Mouse (Mus musculus): ENCODE data around the gene Slc22a20. TPM values are rescaled to one million over a fixed set of nuclear protein-coding genes. Genes with fewer than 3 reads are reported as not detected.
A peak's percentile ranks its signal among the peaks of the same experiment; 100 is the strongest.

Gene Slc22a20
- polyA plus RNA-seq, 1 experiment, result not detected

GRCm38 (mm10) chr19:5967664-5968063 is 18.3 kb downstream of the Slc22a20 start:
- Histone ChIP-seq H3K27me3 (ENCODE audit: control insufficient read depth, insufficient read depth, low read length, poor library complexity, severe bottlenecking) (no peaks in the 10 kb centered on the region), H3K4me1 (ENCODE audit: control insufficient read depth, insufficient read depth, low read length) (peaks cover 6% of the 10 kb centered on the region), H3K4me3 (ENCODE audit: low read depth, low read length) (no peak overlapping the region), H3K9ac (ENCODE audit: low read depth, poor library complexity, severe bottlenecking) (no peak overlapping the region), H3K27ac (ENCODE audit: insufficient read depth, low read length) (no peak overlapping the region), H3K36me3 (ENCODE audit: control insufficient read depth, insufficient read depth, low read length, poor library complexity, severe bottlenecking) (no peaks in the 10 kb centered on the region), H3K9me3 (replicated peaks; ENCODE audit: control insufficient read depth, insufficient read depth, low read length, poor library complexity, severe bottlenecking) (no peaks in the 10 kb centered on the region)
- TF ChIP-seq EP300 (IDR thresholded peaks at IDR 0.05; ENCODE audit: insufficient read depth, low read depth, low read length) (no peak), CTCF (IDR thresholded peaks at IDR 0.05; ENCODE audit: low read depth, low read length) (no peak), POLR2A (IDR thresholded peaks at IDR 0.05; ENCODE audit: insufficient read depth, low read length) (no peak)

GRCm38 (mm10) chr19:5966786-5967185 is 19.2 kb downstream of the Slc22a20 start:
- Histone ChIP-seq H3K4me3 (ENCODE audit: low read depth, low read length) (no peak overlapping the region), H3K9ac (ENCODE audit: low read depth, poor library complexity, severe bottlenecking) (no peak overlapping the region), H3K27me3 (ENCODE audit: control insufficient read depth, insufficient read depth, low read length, poor library complexity, severe bottlenecking) (no peaks in the 10 kb centered on the region), H3K27ac (ENCODE audit: insufficient read depth, low read length) (peak overlapping the region; percentile 17; the same call in 1 of the 2 replicates), H3K4me1 (ENCODE audit: control insufficient read depth, insufficient read depth, low read length) (peaks cover 6% of the 10 kb centered on the region), H3K36me3 (ENCODE audit: control insufficient read depth, insufficient read depth, low read length, poor library complexity, severe bottlenecking) (0 out of 2 replicates have a peak, but pooled peaks cover under 1% of the 10 kb centered on the region), H3K9me3 (replicated peaks; ENCODE audit: control insufficient read depth, insufficient read depth, low read length, poor library complexity, severe bottlenecking) (no peaks in the 10 kb centered on the region)
- TF ChIP-seq EP300 (IDR thresholded peaks at IDR 0.05; ENCODE audit: insufficient read depth, low read depth, low read length), result no peak
- TF ChIP-seq CTCF (IDR thresholded peaks at IDR 0.05; ENCODE audit: low read depth, low read length), result no peak
- no peak for TF ChIP-seq POLR2A (IDR thresholded peaks at IDR 0.05; ENCODE audit: insufficient read depth, low read length)

GRCm38 (mm10) chr19:5965910-5966309 is 20.0 kb downstream of the Slc22a20 start:
- no peaks in the 10 kb centered on the region for H3K9me3 ChIP-seq (replicated peaks; ENCODE audit: control insufficient read depth, insufficient read depth, low read length, poor library complexity, severe bottlenecking)
- no peaks in the 10 kb centered on the region for H3K27me3 ChIP-seq (ENCODE audit: control insufficient read depth, insufficient read depth, low read length, poor library complexity, severe bottlenecking)
- H3K9ac ChIP-seq (ENCODE audit: low read depth, poor library complexity, severe bottlenecking), result no peak overlapping the region
- no peak overlapping the region for H3K27ac ChIP-seq (ENCODE audit: insufficient read depth, low read length)
- H3K4me3 ChIP-seq (ENCODE audit: low read depth, low read length), result no peak overlapping the region
- TF ChIP-seq CTCF (IDR thresholded peaks at IDR 0.05; ENCODE audit: low read depth, low read length) (no peak), POLR2A (IDR thresholded peaks at IDR 0.05; ENCODE audit: insufficient read depth, low read length) (no peak), EP300 (IDR thresholded peaks at IDR 0.05; ENCODE audit: insufficient read depth, low read depth, low read length) (no peak)
- H3K36me3 ChIP-seq (ENCODE audit: control insufficient read depth, insufficient read depth, low read length, poor library complexity, severe bottlenecking), result peaks cover 8% of the 10 kb centered on the region; the same call in 1 of the 2 replicates
- peaks cover 6% of the 10 kb centered on the region for H3K4me1 ChIP-seq (ENCODE audit: control insufficient read depth, insufficient read depth, low read length)

GRCm38 (mm10) chr19:5965280-5965679 is 20.7 kb downstream of the Slc22a20 start:
- Histone ChIP-seq H3K9me3 (replicated peaks; ENCODE audit: control insufficient read depth, insufficient read depth, low read length, poor library complexity, severe bottlenecking) (no peaks in the 10 kb centered on the region), H3K4me1 (ENCODE audit: control insufficient read depth, insufficient read depth, low read length) (peaks cover 6% of the 10 kb centered on the region), H3K27me3 (ENCODE audit: control insufficient read depth, insufficient read depth, low read length, poor library complexity, severe bottlenecking) (no peaks in the 10 kb centered on the region), H3K27ac (ENCODE audit: insufficient read depth, low read length) (peak overlapping the region; percentile 30; the same call in 1 of the 2 replicates), H3K9ac (ENCODE audit: low read depth, poor library complexity, severe bottlenecking) (peak overlapping the region; percentile 67; the same call in 1 of the 2 replicates), H3K4me3 (ENCODE audit: low read depth, low read length) (no peak overlapping the region), H3K36me3 (ENCODE audit: control insufficient read depth, insufficient read depth, low read length, poor library complexity, severe bottlenecking) (peaks cover 8% of the 10 kb centered on the region; the same call in 1 of the 2 replicates)
- TF ChIP-seq CTCF (IDR thresholded peaks at IDR 0.05; ENCODE audit: low read depth, low read length) (peak; percentile 89), EP300 (IDR thresholded peaks at IDR 0.05; ENCODE audit: insufficient read depth, low read depth, low read length) (no peak)

- no peak for TF ChIP-seq EP300 (IDR thresholded peaks at IDR 0.05; ENCODE audit: insufficient read depth, low read depth, low read length)
- TF ChIP-seq POLR2A (IDR thresholded peaks at IDR 0.05; ENCODE audit: insufficient read depth, low read length), result no peak
- TF ChIP-seq CTCF (IDR thresholded peaks at IDR 0.05; ENCODE audit: low read depth, low read length), result no peak
- Histone ChIP-seq H3K9ac (ENCODE audit: low read depth, poor library complexity, severe bottlenecking) (peak overlapping the region; percentile 67), H3K36me3 (ENCODE audit: control insufficient read depth, insufficient read depth, low read length, poor library complexity, severe bottlenecking) (peaks cover 8% of the 10 kb centered on the region; the same call in 1 of the 2 replicates), H3K4me1 (ENCODE audit: control insufficient read depth, insufficient read depth, low read length) (peaks cover 6% of the 10 kb centered on the region), H3K27me3 (ENCODE audit: control insufficient read depth, insufficient read depth, low read length, poor library complexity, severe bottlenecking) (no peaks in the 10 kb centered on the region), H3K9me3 (replicated peaks; ENCODE audit: control insufficient read depth, insufficient read depth, low read length, poor library complexity, severe bottlenecking) (no peaks in the 10 kb centered on the region), H3K27ac (ENCODE audit: insufficient read depth, low read length) (peak overlapping the region; percentile 30), H3K4me3 (ENCODE audit: low read depth, low read length) (peak overlapping the region; percentile 79)
Observed at GRCm38 (mm10) chr19:5964804-5965203, 21.1 kb downstream of the Slc22a20 start.

GRCm38 (mm10) chr19:5963883-5964562 is 21.9 kb downstream of the Slc22a20 start, which contains the start of gene Pola2:
TSS of gene Pola2 (minus strand) at chr19:5964202.
- Histone ChIP-seq H3K4me1 (ENCODE audit: control insufficient read depth, insufficient read depth, low read length) (peaks cover 6% of the 10 kb centered on the region), H3K27ac (ENCODE audit: insufficient read depth, low read length) (peak within 1 kb of the TSS; percentile 64), H3K9ac (ENCODE audit: low read depth, poor library complexity, severe bottlenecking) (peak within 1 kb of the TSS; percentile 67), H3K9me3 (replicated peaks; ENCODE audit: control insufficient read depth, insufficient read depth, low read length, poor library complexity, severe bottlenecking) (no peaks in the 10 kb centered on the region), H3K27me3 (ENCODE audit: control insufficient read depth, insufficient read depth, low read length, poor library complexity, severe bottlenecking) (no peaks in the 10 kb centered on the region), H3K36me3 (ENCODE audit: control insufficient read depth, insufficient read depth, low read length, poor library complexity, severe bottlenecking) (peaks cover 13% of the 10 kb centered on the region), H3K4me3 (ENCODE audit: low read depth, low read length) (peak within 1 kb of the TSS; percentile 79)
- TF ChIP-seq POLR2A (IDR thresholded peaks at IDR 0.05; ENCODE audit: insufficient read depth, low read length) (peak; percentile 80), EP300 (IDR thresholded peaks at IDR 0.05; ENCODE audit: insufficient read depth, low read depth, low read length) (0 out of 2 replicates have a peak, but pooled peaks have one; percentile 32), CTCF (IDR thresholded peaks at IDR 0.05; ENCODE audit: low read depth, low read length) (no peak)

All from ES-Bruce4 (cell line).